Mouse (Mus musculus): ENCODE data around the gene Snx20. TPM values are rescaled to one million over a fixed set of nuclear protein-coding genes. Genes with fewer than 3 reads are reported as not detected.

Snx20 gene
- total and polyA plus RNA-seq, 3 experiments: 69.1 to 117 (median 93.1) TPM

GRCm38 (mm10) chr8:88668400-88669086, 32.6 kb upstream of the Snx20 start:
- H3K9me3 ChIP-seq (replicated peaks; ENCODE audit: low read length): no peaks in the 10 kb centered on the region
- peak; percentile 99 for DNase-seq (ENCODE audit: extremely low read depth)
- peaks cover 57 to 75% of the 10 kb centered on the region in 2 experiments for H3K36me3 ChIP-seq (replicated peaks in 1 of 2; ENCODE audit: control insufficient read depth in 1 of 2, insufficient read depth in 1 of 2, low read length in 1 of 2)
- in situ Hi-C loops (cut with MboI; ENCODE audit: low pct_ligation_motif_present, low pct_unique_long_range_greater_than_20kb, low sequenced_read_pairs): no loop called here
- TF ChIP-seq MAFK (IDR thresholded peaks at IDR 0.05; ENCODE audit: insufficient replicate concordance, low read length): 0 out of 2 replicates have a peak, but pooled peaks have one; percentile 49
- peak; percentile 96 for TF ChIP-seq EP300 (IDR thresholded peaks at IDR 0.05; ENCODE audit: low read length)
- TF ChIP-seq ZC3H11A (IDR thresholded peaks at IDR 0.05; ENCODE audit: low read depth, low read length): no peak
- TF ChIP-seq ZKSCAN1 (IDR thresholded peaks at IDR 0.05; ENCODE audit: borderline replicate concordance, low read depth, low read length): no peak
- TF ChIP-seq E2F4 (IDR thresholded peaks at IDR 0.05; ENCODE audit: insufficient replicate concordance, low read depth, low read length): no peak
- TF ChIP-seq JUND (conservative IDR thresholded peaks at IDR 0.05; ENCODE audit: low read depth, low read length): peak; percentile 68; the same call in 1 of the 2 replicates
- TF ChIP-seq HCFC1 (IDR thresholded peaks at IDR 0.05; ENCODE audit: low read depth, low read length): peak; percentile 3; the same call in 1 of the 2 replicates
- peak; percentile 93 for TF ChIP-seq BHLHE40 (IDR thresholded peaks at IDR 0.05; ENCODE audit: low read depth, low read length)
- TF ChIP-seq KAT2A (IDR thresholded peaks at IDR 0.05; ENCODE audit: insufficient replicate concordance, low read length): 0 out of 2 replicates have a peak, but pooled peaks have one; percentile 20
- TF ChIP-seq MYC (IDR thresholded peaks at IDR 0.05; ENCODE audit: low read depth, low read length): peak; percentile 83; the same call in 1 of the 2 replicates
- TF ChIP-seq TBP (conservative IDR thresholded peaks at IDR 0.05; ENCODE audit: low read depth, low read length): peak; percentile 85
- TF ChIP-seq JUN (IDR thresholded peaks at IDR 0.05; ENCODE audit: insufficient read depth, low read depth, low read length): peak; percentile 82
- TF ChIP-seq CHD2 (IDR thresholded peaks at IDR 0.05; ENCODE audit: low read length): peak; percentile 96
- TF ChIP-seq POLR2AphosphoS2 (IDR thresholded peaks at IDR 0.05; ENCODE audit: low read depth, low read length): no peak
- peak; percentile 82; the same call in 1 of the 2 replicates for TF ChIP-seq TCF12 (IDR thresholded peaks at IDR 0.05; ENCODE audit: low read depth, low read length)
- TF ChIP-seq MXI1 (IDR thresholded peaks at IDR 0.05; ENCODE audit: low read depth, low read length): peak; percentile 93
- no peak for TF ChIP-seq NELFE (IDR thresholded peaks at IDR 0.05; ENCODE audit: low read depth, low read length)
- no peak for TF ChIP-seq CTCF (conservative IDR thresholded peaks at IDR 0.05 in 1 of 2, IDR thresholded peaks at IDR 0.05 in 1 of 2; ENCODE audit: low read depth in 2 of 2, low read length in 2 of 2)
- peak; percentile 91 for TF ChIP-seq MEF2A (IDR thresholded peaks at IDR 0.05; ENCODE audit: borderline replicate concordance, low read depth, low read length)
- TF ChIP-seq POLR2A (IDR thresholded peaks at IDR 0.05; ENCODE audit: low read depth, low read length): peak; percentile 32; the same call in 1 of the 2 replicates
- no peak for TF ChIP-seq ZMIZ1 (IDR thresholded peaks at IDR 0.05; ENCODE audit: low read depth, low read length)
- peak; percentile 56 for TF ChIP-seq MAX (IDR thresholded peaks at IDR 0.05; ENCODE audit: low read length)
- peak; percentile 24; the same call in 1 of the 2 replicates for TF ChIP-seq ELF1 (IDR thresholded peaks at IDR 0.05; ENCODE audit: low read depth, low read length)
- peak; percentile 81 for TF ChIP-seq RCOR1 (conservative IDR thresholded peaks at IDR 0.05; ENCODE audit: low read depth, low read length)
- TF ChIP-seq PAX5 (IDR thresholded peaks at IDR 0.05; ENCODE audit: low read length): no peak
- TF ChIP-seq GABPA (IDR thresholded peaks at IDR 0.05; ENCODE audit: insufficient replicate concordance, low read depth, low read length): no peak
- TF ChIP-seq ETS1 (conservative IDR thresholded peaks at IDR 0.05; ENCODE audit: low read depth, low read length): peak; percentile 99
- TF ChIP-seq USF1 (IDR thresholded peaks at IDR 0.05; ENCODE audit: low read depth, low read length): no peak
- peak; percentile 84; the same call in 1 of the 2 replicates for TF ChIP-seq MAZ (IDR thresholded peaks at IDR 0.05; ENCODE audit: low read depth, low read length)
- TF ChIP-seq CHD1 (IDR thresholded peaks at IDR 0.05; ENCODE audit: low read depth, low read length): peak; percentile 70; the same call in 1 of the 2 replicates
- TF ChIP-seq SMC3 (IDR thresholded peaks at IDR 0.05; ENCODE audit: low read depth, low read length): peak; percentile 24; the same call in 1 of the 2 replicates
- peak; percentile 98 for TF ChIP-seq SIN3A (IDR thresholded peaks at IDR 0.05; ENCODE audit: low read length)
- peak; percentile 12 for TF ChIP-seq RAD21 (IDR thresholded peaks at IDR 0.05; ENCODE audit: low read depth, low read length)
- TF ChIP-seq UBTF (IDR thresholded peaks at IDR 0.05; ENCODE audit: low read depth, low read length): peak; percentile 93
- TF ChIP-seq ZNF384 (IDR thresholded peaks at IDR 0.05; ENCODE audit: low read depth, low read length): no peak
- no peak for TF ChIP-seq USF2 (conservative IDR thresholded peaks at IDR 0.05; ENCODE audit: low read depth, low read length)
- TF ChIP-seq IRF4 (IDR thresholded peaks at IDR 0.05; ENCODE audit: low read depth, low read length): peak; percentile 97
- peak; percentile 60 for TF ChIP-seq NRF1 (IDR thresholded peaks at IDR 0.05; ENCODE audit: low read depth, low read length)
- H3K27me3 ChIP-seq (replicated peaks): no peaks in the 10 kb centered on the region
- peaks cover 43 to 93% of the 10 kb centered on the region in 2 experiments for H3K4me1 ChIP-seq (ENCODE audit: control insufficient read depth in 1 of 2, insufficient read depth in 2 of 2)
- H3K9ac ChIP-seq (ENCODE audit: insufficient read depth, low read depth): peak overlapping the region; percentile 59
- H3K4me3 ChIP-seq (replicated peaks in 1 of 3; ENCODE audit: low read depth in 2 of 3, low read length in 2 of 3, poor library complexity in 1 of 3): no peak overlapping the region
- H3K4me2 ChIP-seq (ENCODE audit: insufficient read depth, low read depth, poor library complexity, severe bottlenecking): peak overlapping the region; percentile 83
- H3K79me2 ChIP-seq (replicated peaks; ENCODE audit: control insufficient read depth, extremely low read depth, insufficient read depth, poor library complexity, severe bottlenecking): peaks cover 24% of the 10 kb centered on the region
- peak overlapping the region; percentile 96 for H3K27ac ChIP-seq (ENCODE audit: insufficient read depth, low read depth)
- dilution Hi-C loops (cut with MboI; ENCODE audit: extremely low pct_ligation_motif_present, extremely low pct_unique_long_range_greater_than_20kb, low sequenced_read_pairs): no loop called here
